Mouse (Mus musculus): ENCODE measurements around the gene Lefty1.

DNA sequence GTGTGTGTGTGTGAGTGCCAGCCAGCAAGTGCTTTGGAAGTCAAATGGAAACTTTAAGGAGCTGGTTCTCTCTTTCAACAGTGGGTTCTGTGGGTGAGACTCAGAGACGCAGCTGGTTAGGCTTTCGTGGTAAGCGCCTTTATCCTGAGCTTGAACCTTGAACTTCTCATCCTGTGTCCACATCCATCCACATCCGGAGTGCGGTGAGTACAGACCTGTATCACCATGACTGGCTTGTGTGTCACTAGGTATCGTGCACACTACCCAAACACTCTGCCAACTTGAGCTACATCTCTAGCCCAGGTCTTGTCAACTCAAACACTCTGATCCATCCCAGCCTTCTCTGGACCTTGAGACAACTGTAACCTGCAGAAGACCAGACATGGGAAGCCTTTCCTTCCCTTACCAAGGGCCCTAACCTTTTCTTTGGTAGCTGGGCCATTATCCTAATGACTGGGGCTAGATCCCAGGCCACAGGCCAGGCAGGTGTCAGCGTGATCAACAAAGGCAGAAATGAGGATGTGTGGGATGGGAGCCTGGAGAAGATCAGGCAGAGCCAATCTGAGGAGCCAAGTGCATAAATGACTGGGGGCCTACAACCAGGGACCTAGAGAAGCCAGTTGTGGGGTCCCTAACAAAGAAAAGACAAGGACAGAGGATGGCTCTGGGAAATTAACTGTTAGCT is 6.1 kb downstream of the Lefty1 start:
- no peak for TF ChIP-seq CTCF (IDR thresholded peaks at IDR 0.05; ENCODE audit: low read depth)
- TF ChIP-seq EP300 (optimal IDR thresholded peaks at IDR 0.05) = no peak
